Mouse (Mus musculus) C2C12 (cell line): ENCODE results near the gene Ttc30a2.

Source experiments
- CEBPB ChIP-seq: IDR thresholded peaks from one replicate; pipeline ENCODE4 v1.6.1; 2011; ENCODE audit warnings: low read depth, mild to moderate bottlenecking, control low read depth, moderate library complexity
- CTCF ChIP-seq: IDR thresholded peaks from one replicate; pipeline ENCODE4 v1.5.1; 2011; ENCODE audit not compliant: control insufficient read depth, insufficient read depth, insufficient read length
- MAX ChIP-seq: IDR thresholded peaks from one replicate; pipeline ENCODE4 v1.6.1; 2011; ENCODE audit warnings: mild to moderate bottlenecking, control low read depth
- MYOG ChIP-seq: IDR thresholded peaks from one replicate; pipeline ENCODE4 v1.6.1; 2011; ENCODE audit not compliant: control insufficient read depth, insufficient read length; ENCODE audit errors: extremely low read depth

GRCm38 (mm10) chr2:76016136-76016535, 38.2 kb upstream of the Ttc30a2 start:
- TF ChIP-seq CTCF (no peak), MAX (no peak), CEBPB (no peak), MYOG (no peak)
